In genomic region chr11:107761790-107762500, GRCm38 (mm10) we compare ENCODE assay signal across 14 mouse cellular contexts. TPM values are rescaled to one million over a fixed set of nuclear protein-coding genes. Genes with fewer than 3 reads are reported as not detected.
DNase-seq lines count a peak whose midpoint lies in the region; ATAC-seq lines count a peak whose summit lies in the region.
"Had no signal": no experiment of that assay in that cellular context is flagged by ENCODE, and none has a peak within 500 bp of the region (broad histone marks: within the 10 kb centered on the region; RNA-seq: fewer than 3 reads in every experiment).

No protein-coding gene starts in this region.

- no peak overlapping the region for H3K9ac ChIP-seq in forebrain, embryonic 12.5 days
- H3K9ac ChIP-seq in midbrain, embryonic 14.5 days (replicated peaks; ENCODE audit: low read length), result no peak overlapping the region

- peak; percentile 54 for DNase-seq in left cerebral cortex, postnatal 4 days
- DNase-seq in left cerebral cortex, postnatal 14 days (ENCODE audit: low spot score in 2 of 2), result no peak
- no peak for DNase-seq in hindbrain, embryonic 10.5 days (ENCODE audit: low spot score)
- no peak for DNase-seq in midbrain, embryonic 14.5 days
- DNase-seq in kidney, adult 11 months, result no peak
- DNase-seq: embryo, embryonic 11 days; kidney, postnatal 4 days; lung, postnatal 14 days; thymus, postnatal 4 days had no signal

- H3K9me3 ChIP-seq in forebrain, embryonic 12.5 days, result no peaks in the 10 kb centered on the region
- H3K9me3 ChIP-seq in hindbrain, embryonic 10.5 days, result no peaks in the 10 kb centered on the region
- no peaks in the 10 kb centered on the region for H3K9me3 ChIP-seq in midbrain, embryonic 14.5 days (ENCODE audit: control insufficient read depth, low read length)

- H3K36me3 ChIP-seq in forebrain, embryonic 12.5 days (replicated peaks), result 0 out of 2 replicates have a peak, but pooled peaks cover 3% of the 10 kb centered on the region
- peaks cover 10% of the 10 kb centered on the region; the same call in 1 of the 2 replicates for H3K36me3 ChIP-seq in hindbrain, embryonic 10.5 days
- no peaks in the 10 kb centered on the region for H3K36me3 ChIP-seq in midbrain, embryonic 14.5 days (ENCODE audit: control insufficient read depth, insufficient read depth, low read length)

- no peak for ATAC-seq in forebrain, embryonic 12.5 days (ENCODE audit: low FRiP score)
- no peak for ATAC-seq in midbrain, embryonic 14.5 days (ENCODE audit: low FRiP score, low TSS enrichment)
- ATAC-seq in inflammation-experienced regulatory T-cells, adult 6 months, result no peak

- H3K27me3 ChIP-seq in forebrain, embryonic 12.5 days, result 0 out of 2 replicates have a peak, but pooled peaks cover 15% of the 10 kb centered on the region
- H3K27me3 ChIP-seq in hindbrain, embryonic 10.5 days (ENCODE audit: insufficient read depth, poor library complexity, severe bottlenecking), result 0 out of 2 replicates have a peak, but pooled peaks cover 6% of the 10 kb centered on the region
- no peaks in the 10 kb centered on the region for H3K27me3 ChIP-seq in midbrain, embryonic 14.5 days (ENCODE audit: control insufficient read depth, insufficient read depth, low read length)

- H3K4me1 ChIP-seq in forebrain, embryonic 12.5 days, result peaks cover 53% of the 10 kb centered on the region
- H3K4me1 ChIP-seq in hindbrain, embryonic 10.5 days (replicated peaks), result peaks cover 42% of the 10 kb centered on the region
- peaks cover 50% of the 10 kb centered on the region for H3K4me1 ChIP-seq in midbrain, embryonic 14.5 days (ENCODE audit: control insufficient read depth, insufficient read depth, low read length)

- H3K27ac ChIP-seq in forebrain, embryonic 12.5 days, result peak overlapping the region; percentile 85
- peak overlapping the region; percentile 86 for H3K27ac ChIP-seq in hindbrain, embryonic 10.5 days
- peak overlapping the region; percentile 80; the same call in 1 of the 2 replicates for H3K27ac ChIP-seq in midbrain, embryonic 14.5 days (replicated peaks; ENCODE audit: low read depth, low read length)

- intact Hi-C loops in left cerebral cortex, postnatal 4 days (cut with DNase I), result no loop called here
- intact Hi-C loops in left cerebral cortex, postnatal 14 days (cut with DNase I), result no loop called here

- H3K4me3 ChIP-seq in forebrain, embryonic 12.5 days (replicated peaks), result no peak overlapping the region
- no peak overlapping the region for H3K4me3 ChIP-seq in hindbrain, embryonic 10.5 days
- H3K4me3 ChIP-seq in midbrain, embryonic 14.5 days (replicated peaks; ENCODE audit: low read depth, low read length), result no peak overlapping the region

- H3K4me2 ChIP-seq in forebrain, embryonic 12.5 days, result peak overlapping the region; percentile 26; the same call in 1 of the 2 replicates
- no peak overlapping the region for H3K4me2 ChIP-seq in midbrain, embryonic 14.5 days (ENCODE audit: low read length)

- 83% methylated on average over 10 of the region's 10 CpGs for WGBS in forebrain, embryonic 12.5 days
- WGBS in hindbrain, embryonic 10.5 days, result 86% methylated on average over 10 of the region's 10 CpGs
- WGBS in midbrain, embryonic 14.5 days, result 73% methylated on average over 10 of the region's 10 CpGs

RNA-seq across cellular contexts. Expression of gene Cacng4, which starts 32.4 kb away (rescaled TPM):
- total RNA-seq in left cerebral cortex, postnatal 4 days (2021), result 100 to 1,000 TPM; 184 to 207 TPM
- 10 to 100 TPM; 55.4 to 56.2 TPM for total RNA-seq in left cerebral cortex, postnatal 14 days (2021)
- 21.0 and 22.8 TPM in 2 replicates for polyA plus RNA-seq in forebrain, embryonic 12.5 days (2016; fragmentation: Nextera tagmentation; extraction: Ambion mirVana)
- 8.9 and 15.7 TPM in 2 replicates for polyA plus RNA-seq in hindbrain, embryonic 10.5 days (2016; fragmentation: Nextera tagmentation; extraction: Ambion mirVana)
- polyA plus RNA-seq in midbrain, embryonic 14.5 days (2014; fragmentation: Nextera tagmentation; extraction: Ambion mirVana), result 66.4 and 80.5 TPM in 2 replicates
- not detected for polyA plus RNA-seq in inflammation-experienced regulatory T-cells, adult 6 months (2017; shearing (Covaris generic))
- total RNA-seq: granulocyte monocyte progenitor cell, adult 5-6 weeks; hematopoietic stem cell, adult 5-6 weeks had no signal

RNA-seq across cellular contexts. Expression of gene Cacng1, which starts 45.6 kb away (rescaled TPM):
- 1 to 10 TPM in 1 of 2 experiments, under 1 TPM in 1; 0.82 to 1.5 TPM for total RNA-seq in left cerebral cortex, postnatal 4 days (2021)
- not detected for total RNA-seq in left cerebral cortex, postnatal 14 days (2021)
- polyA plus RNA-seq in forebrain, embryonic 12.5 days (2016; fragmentation: Nextera tagmentation; extraction: Ambion mirVana), result 0.26 TPM in 1 of 2 replicates, not detected in the other
- polyA plus RNA-seq in hindbrain, embryonic 10.5 days (2016; fragmentation: Nextera tagmentation; extraction: Ambion mirVana), result 0.16 and 0.26 TPM in 2 replicates
- polyA plus RNA-seq in midbrain, embryonic 14.5 days (2014; fragmentation: Nextera tagmentation; extraction: Ambion mirVana), result 0.45 and 0.46 TPM in 2 replicates
- not detected for polyA plus RNA-seq in inflammation-experienced regulatory T-cells, adult 6 months (2017; shearing (Covaris generic))
- total RNA-seq: granulocyte monocyte progenitor cell, adult 5-6 weeks; hematopoietic stem cell, adult 5-6 weeks; left cerebral cortex, postnatal 25 days had no signal
